Mouse (Mus musculus): ENCODE data around the gene Tshz2. TPM values are rescaled to one million over a fixed set of nuclear protein-coding genes. Genes with fewer than 3 reads are reported as not detected.

Tshz2 gene
- polyA plus RNA-seq, 1 experiment from 2014 or later: 3.6 TPM

DNA sequence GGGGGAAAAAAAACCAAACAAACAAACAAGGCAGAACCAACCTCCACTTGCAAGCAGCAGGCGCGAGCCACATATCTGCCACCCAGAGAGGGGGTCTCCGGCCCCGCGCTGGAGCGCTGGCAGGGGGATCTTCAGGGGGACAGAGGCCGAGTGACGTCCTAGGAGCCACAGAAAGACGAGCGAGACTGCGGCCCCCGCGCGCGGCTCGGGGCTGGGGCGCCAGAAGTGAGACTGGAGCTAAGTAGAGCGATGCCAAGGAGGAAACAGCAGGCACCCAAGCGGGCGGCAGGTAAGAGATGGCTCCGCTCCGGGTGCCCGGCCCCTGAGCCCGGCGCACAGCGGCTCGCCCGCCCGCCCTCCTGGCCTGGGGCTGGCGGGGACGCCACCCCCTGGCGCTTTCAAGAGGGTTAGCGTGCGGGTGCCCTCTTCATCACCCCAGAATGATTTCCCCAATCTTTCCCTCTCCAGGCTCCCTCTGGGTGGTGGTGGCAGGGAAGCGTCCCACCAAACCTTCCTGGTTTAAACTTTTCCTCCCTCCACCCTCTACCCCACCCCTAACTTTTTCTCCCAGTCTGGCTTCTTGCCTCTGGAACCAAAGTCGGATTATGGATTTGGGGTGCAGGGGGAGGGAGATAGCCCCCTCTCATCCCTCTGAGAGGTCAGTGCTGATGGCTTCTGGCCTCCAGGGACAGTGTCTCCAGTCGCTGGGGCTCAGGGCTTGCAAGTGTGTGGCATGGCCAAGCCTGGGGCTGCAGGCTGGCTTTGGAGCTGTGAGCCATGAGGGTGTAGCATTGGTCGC, 877 bp downstream of the Tshz2 start:
- H3K9me3 ChIP-seq (replicated peaks): no peaks in the 10 kb centered on the region
- H3K27me3 ChIP-seq: no peaks in the 10 kb centered on the region
- no peaks in the 10 kb centered on the region for H3K36me3 ChIP-seq
- under 1% methylated on average over 38 of the region's 38 CpGs for WGBS
- peak overlapping the region; percentile 67 for H3K4me3 ChIP-seq
- peak overlapping the region; percentile 81 for H3K27ac ChIP-seq
- H3K9ac ChIP-seq: peak overlapping the region; percentile 76
- peaks cover 12% of the 10 kb centered on the region; the same call in 1 of the 2 replicates for H3K4me1 ChIP-seq (replicated peaks)
- ATAC-seq (replicated peaks; ENCODE audit: insufficient number of reproducible peaks, insufficient read depth, low FRiP score, low read depth): no peak
- peak overlapping the region; percentile 92 for H3K4me2 ChIP-seq

DNA sequence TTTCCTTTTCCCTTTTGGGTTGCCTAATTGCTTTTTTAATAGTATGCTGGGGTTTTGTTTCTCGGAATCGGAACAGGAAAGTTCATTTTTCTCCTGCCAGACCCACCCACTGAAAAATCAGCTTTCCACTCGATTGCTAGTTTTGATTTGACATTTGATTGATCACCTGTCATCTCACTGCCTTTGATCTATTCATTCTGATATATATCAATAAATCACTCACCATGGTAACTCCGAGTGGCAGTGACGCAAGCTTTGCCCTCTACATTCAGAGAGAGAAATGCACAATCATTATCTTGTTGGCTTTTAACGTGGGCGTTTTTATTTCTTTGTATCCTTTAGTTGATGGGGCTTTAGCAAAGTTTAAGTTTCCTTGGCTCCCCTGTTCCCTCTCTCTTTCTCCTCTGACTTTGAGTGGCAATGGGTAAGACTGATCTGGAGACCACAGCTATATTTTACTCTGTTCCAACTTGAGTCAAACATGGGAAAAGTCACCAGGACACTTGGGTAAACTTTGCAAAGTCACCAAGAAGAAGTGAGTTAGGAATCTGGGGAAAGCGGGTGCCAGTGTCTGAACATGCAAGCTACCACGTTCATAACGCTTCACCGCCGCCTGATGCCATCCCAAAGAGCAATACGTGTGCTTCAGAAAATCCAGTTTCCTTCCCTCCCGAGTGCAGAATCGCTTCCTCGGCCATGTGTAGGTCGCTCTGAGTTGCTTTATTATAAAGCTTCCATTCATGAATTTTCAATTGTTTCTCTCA, 2.0 kb downstream of the Tshz2 start:
- peak overlapping the region; percentile 81 for H3K27ac ChIP-seq
- H3K27me3 ChIP-seq: no peaks in the 10 kb centered on the region
- H3K4me3 ChIP-seq: peak overlapping the region; percentile 67
- 52% methylated on average over 17 of the region's 17 CpGs for WGBS
- H3K36me3 ChIP-seq: no peaks in the 10 kb centered on the region
- H3K4me1 ChIP-seq (replicated peaks): peaks cover 12% of the 10 kb centered on the region; the same call in 1 of the 2 replicates
- ATAC-seq (replicated peaks; ENCODE audit: insufficient number of reproducible peaks, insufficient read depth, low FRiP score, low read depth): no peak
- H3K9ac ChIP-seq: 0 out of 2 replicates have a peak overlapping the region, but pooled peaks have one; percentile 22
- H3K4me2 ChIP-seq: peak overlapping the region; percentile 92
- H3K9me3 ChIP-seq (replicated peaks): no peaks in the 10 kb centered on the region

DNA sequence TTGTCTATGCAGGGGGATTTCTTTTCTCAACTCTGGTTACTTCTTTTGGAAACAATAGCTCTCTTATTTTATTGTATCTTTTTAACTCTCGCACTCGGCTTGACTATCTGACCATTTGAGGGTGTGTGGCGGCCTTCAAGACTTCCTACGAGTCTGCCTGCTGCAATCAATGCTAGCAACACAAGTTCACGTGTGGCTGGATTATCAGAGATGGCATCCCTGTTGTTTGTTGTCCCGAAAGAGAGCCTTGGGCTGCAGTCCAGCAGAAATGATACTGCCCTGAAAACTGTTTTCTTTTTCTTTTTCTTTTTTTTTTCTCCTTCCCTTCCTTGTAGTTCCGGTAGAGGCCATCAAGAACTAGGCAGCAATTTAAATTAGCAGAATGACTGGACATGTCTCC, 2.6 kb downstream of the Tshz2 start:
- H3K4me2 ChIP-seq: peak overlapping the region; percentile 92
- 36% methylated on average over 7 of the region's 7 CpGs for WGBS

DNA sequence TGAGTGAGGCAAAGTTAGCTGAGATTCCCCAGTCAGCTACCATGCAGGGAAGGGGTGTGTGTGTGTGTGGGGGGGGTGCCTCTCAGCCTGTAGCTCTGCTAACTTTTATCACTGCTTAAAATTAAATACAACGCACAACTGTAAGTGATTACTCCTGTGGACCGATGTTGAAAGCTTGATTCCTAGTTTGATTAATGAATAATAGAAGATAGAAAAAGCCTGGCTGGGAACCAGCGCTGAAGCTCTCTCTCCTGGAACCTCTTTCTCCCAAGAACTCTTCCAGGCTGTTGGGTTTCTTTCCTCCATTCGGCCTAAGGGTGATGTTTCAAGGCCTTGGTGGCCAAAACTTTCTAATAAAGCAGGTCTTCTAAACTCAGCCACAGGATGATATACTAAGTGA, 3.6 kb downstream of the Tshz2 start:
- H3K36me3 ChIP-seq: no peaks in the 10 kb centered on the region
- H3K27me3 ChIP-seq: no peaks in the 10 kb centered on the region
- H3K9me3 ChIP-seq (replicated peaks): no peaks in the 10 kb centered on the region
- H3K4me1 ChIP-seq (replicated peaks): peaks cover 12% of the 10 kb centered on the region; the same call in 1 of the 2 replicates
- H3K9ac ChIP-seq: no peak overlapping the region
- no peak overlapping the region for H3K27ac ChIP-seq
- no peak overlapping the region; the same call in 1 of the 2 replicates for H3K4me3 ChIP-seq
- ATAC-seq (replicated peaks; ENCODE audit: insufficient number of reproducible peaks, insufficient read depth, low FRiP score, low read depth): no peak
- peak overlapping the region; percentile 92; the same call in 1 of the 2 replicates for H3K4me2 ChIP-seq
- 58% methylated on average over 4 of the region's 4 CpGs for WGBS

More for the DNA sequence above, 2.6 kb downstream of the Tshz2 start:
- no peaks in the 10 kb centered on the region for H3K9me3 ChIP-seq (replicated peaks)
- peak overlapping the region; percentile 67 for H3K4me3 ChIP-seq
- peaks cover 12% of the 10 kb centered on the region; the same call in 1 of the 2 replicates for H3K4me1 ChIP-seq (replicated peaks)
- H3K27me3 ChIP-seq: no peaks in the 10 kb centered on the region
- H3K27ac ChIP-seq: peak overlapping the region; percentile 81
- H3K9ac ChIP-seq: peak overlapping the region; percentile 22; the same call in 1 of the 2 replicates
- no peaks in the 10 kb centered on the region for H3K36me3 ChIP-seq
- no peak for ATAC-seq (replicated peaks; ENCODE audit: insufficient number of reproducible peaks, insufficient read depth, low FRiP score, low read depth)

DNA sequence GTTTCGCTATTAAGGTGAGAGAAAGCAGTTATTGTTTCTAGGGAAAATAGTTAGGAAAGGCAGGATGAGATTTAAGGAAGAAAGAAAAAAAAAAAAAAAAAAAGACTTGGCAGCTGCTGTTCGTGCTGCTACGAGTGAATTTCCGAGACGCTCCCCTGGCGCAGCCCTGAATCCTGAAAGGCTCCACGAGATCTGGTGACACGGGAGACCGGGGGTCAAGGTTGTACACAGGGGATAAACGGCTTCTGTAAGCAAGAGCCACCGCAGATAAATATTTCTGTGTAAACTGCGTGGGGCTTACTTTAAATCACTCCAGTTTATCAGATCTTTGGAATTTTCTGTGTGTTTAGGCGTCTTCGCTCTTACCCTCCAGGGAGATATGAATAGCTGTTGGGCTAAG, 8.7 kb downstream of the Tshz2 start:
- Histone ChIP-seq H3K4me1 (replicated peaks) (no peaks in the 10 kb centered on the region), H3K36me3 (no peaks in the 10 kb centered on the region), H3K27me3 (no peaks in the 10 kb centered on the region), H3K9me3 (replicated peaks) (no peaks in the 10 kb centered on the region), H3K4me2 (no peak overlapping the region), H3K9ac (no peak overlapping the region), H3K4me3 (no peak overlapping the region), H3K27ac (no peak overlapping the region)
- ATAC-seq (replicated peaks; ENCODE audit: insufficient number of reproducible peaks, insufficient read depth, low FRiP score, low read depth): no peak
- WGBS: 54% methylated on average over 14 of the region's 14 CpGs

DNA sequence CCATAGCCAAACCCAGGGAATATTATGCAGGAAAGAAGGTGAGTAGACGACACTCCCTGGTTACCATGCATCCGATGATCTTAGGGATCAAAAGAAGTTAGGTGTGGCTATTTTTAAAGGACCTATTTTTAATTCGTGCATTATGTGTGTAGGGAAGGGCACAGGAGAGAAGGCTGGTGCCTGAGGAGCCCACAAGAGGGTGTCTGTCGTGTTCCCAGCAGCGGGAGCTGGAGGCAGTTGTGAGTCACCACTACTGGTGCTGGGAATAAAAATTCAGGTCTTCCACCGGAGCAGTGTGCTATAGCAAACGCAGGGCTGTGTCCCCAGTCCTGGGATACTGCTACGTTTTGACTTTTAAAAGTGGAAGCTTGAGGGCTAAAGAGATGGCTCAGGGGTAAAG, 9.6 kb downstream of the Tshz2 start:
- WGBS: 76% methylated on average over 8 of the region's 8 CpGs
- H3K27ac ChIP-seq: no peak overlapping the region
- no peaks in the 10 kb centered on the region for H3K9me3 ChIP-seq (replicated peaks)
- H3K36me3 ChIP-seq: no peaks in the 10 kb centered on the region
- no peak for ATAC-seq (replicated peaks; ENCODE audit: insufficient number of reproducible peaks, insufficient read depth, low FRiP score, low read depth)
- no peak overlapping the region for H3K4me2 ChIP-seq
- H3K27me3 ChIP-seq: no peaks in the 10 kb centered on the region
- no peak overlapping the region for H3K9ac ChIP-seq
- H3K4me1 ChIP-seq (replicated peaks): no peaks in the 10 kb centered on the region
- no peak overlapping the region for H3K4me3 ChIP-seq

DNA sequence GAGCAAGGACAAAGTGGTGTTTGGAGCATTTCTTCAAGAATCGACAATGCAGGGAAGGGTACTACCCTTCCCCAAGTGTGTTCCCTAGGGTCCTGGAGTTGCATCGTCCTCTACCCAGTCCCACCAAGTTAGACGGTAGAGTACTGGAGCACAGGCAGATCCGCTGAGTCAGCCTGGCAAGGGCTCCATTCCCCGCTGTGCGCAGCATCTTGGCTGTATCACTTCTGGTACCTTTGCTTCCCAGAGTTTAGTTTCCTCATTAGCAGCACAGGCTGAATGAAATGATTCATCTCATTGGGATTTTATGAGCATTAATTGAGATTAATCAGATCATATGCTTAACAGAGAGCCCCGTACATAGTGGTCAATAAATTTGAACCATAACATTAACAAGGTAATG, 14.3 kb downstream of the Tshz2 start:
- 82% methylated on average over 7 of the region's 7 CpGs for WGBS
- Histone ChIP-seq H3K4me2 (no peak overlapping the region), H3K4me3 (no peak overlapping the region), H3K27ac (no peak overlapping the region), H3K36me3 (no peaks in the 10 kb centered on the region), H3K4me1 (replicated peaks) (no peaks in the 10 kb centered on the region), H3K9me3 (replicated peaks) (no peaks in the 10 kb centered on the region), H3K27me3 (no peaks in the 10 kb centered on the region), H3K9ac (no peak overlapping the region)
- no peak for ATAC-seq (replicated peaks; ENCODE audit: insufficient number of reproducible peaks, insufficient read depth, low FRiP score, low read depth)

DNA sequence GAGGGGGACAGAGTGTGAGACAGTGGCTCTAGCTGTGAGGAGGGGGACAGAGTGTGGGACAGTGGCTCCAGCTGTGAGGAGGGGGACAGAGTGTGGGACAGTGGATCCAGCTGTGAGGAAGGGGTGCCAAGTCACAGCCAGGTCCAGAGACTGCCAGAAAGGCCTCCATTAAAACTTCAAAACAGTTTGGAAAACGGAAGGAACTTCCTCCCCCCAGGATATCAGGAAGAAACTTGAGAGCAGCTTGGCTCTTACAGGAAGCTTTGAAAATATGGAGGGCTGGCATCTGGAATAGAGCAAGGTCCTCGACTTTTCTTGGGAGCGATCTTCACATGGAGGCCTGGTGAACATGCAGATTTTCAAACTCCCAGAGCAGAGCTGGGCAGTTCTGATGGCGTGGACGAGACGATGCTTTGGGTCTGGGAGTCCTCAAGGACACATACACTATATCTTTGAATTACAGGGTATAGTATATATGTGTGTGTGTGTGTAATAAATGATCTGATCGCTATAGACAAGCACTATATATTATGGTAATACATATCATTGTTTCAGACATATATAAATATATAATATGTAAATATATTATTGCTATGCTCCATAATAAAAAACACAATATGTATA, 16.6 kb downstream of the Tshz2 start:
- H3K4me1 ChIP-seq (replicated peaks): no peaks in the 10 kb centered on the region
- H3K4me2 ChIP-seq: no peak overlapping the region
- ATAC-seq (replicated peaks; ENCODE audit: insufficient number of reproducible peaks, insufficient read depth, low FRiP score, low read depth): no peak
- H3K36me3 ChIP-seq: no peaks in the 10 kb centered on the region
- H3K27ac ChIP-seq: no peak overlapping the region
- H3K9ac ChIP-seq: no peak overlapping the region
- no peak overlapping the region for H3K4me3 ChIP-seq
- 63% methylated on average over 7 of the region's 7 CpGs for WGBS
- H3K9me3 ChIP-seq (replicated peaks): no peaks in the 10 kb centered on the region
- H3K27me3 ChIP-seq: no peaks in the 10 kb centered on the region

DNA sequence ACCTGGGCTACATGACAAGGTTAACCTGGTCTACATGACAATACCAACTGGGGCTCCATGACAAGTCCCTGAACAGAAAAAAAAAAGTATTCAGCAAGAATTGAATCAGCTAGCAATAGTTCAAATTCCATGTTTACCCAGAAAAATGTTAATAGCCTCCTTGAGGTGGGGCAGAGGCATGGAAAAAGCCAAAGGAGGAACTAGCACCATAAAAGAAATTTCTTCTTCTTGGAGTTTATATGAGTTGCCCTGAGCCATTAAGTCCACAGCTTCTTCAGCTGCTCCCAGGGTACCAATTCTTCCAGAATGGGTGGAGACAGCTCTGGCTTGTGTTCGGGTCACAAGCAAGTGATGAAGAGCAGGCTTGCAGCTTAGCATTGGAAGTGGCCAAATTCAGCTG, 20.5 kb downstream of the Tshz2 start:
- H3K9ac ChIP-seq: no peak overlapping the region
- no peak for ATAC-seq (replicated peaks; ENCODE audit: insufficient number of reproducible peaks, insufficient read depth, low FRiP score, low read depth)
- no peaks in the 10 kb centered on the region for H3K9me3 ChIP-seq (replicated peaks)
- H3K27ac ChIP-seq: no peak overlapping the region
- 75% methylated on average over 1 of the region's 1 CpGs for WGBS
- no peaks in the 10 kb centered on the region for H3K27me3 ChIP-seq
- H3K36me3 ChIP-seq: no peaks in the 10 kb centered on the region
- H3K4me1 ChIP-seq (replicated peaks): no peaks in the 10 kb centered on the region
- no peak overlapping the region for H3K4me2 ChIP-seq
- no peak overlapping the region for H3K4me3 ChIP-seq

DNA sequence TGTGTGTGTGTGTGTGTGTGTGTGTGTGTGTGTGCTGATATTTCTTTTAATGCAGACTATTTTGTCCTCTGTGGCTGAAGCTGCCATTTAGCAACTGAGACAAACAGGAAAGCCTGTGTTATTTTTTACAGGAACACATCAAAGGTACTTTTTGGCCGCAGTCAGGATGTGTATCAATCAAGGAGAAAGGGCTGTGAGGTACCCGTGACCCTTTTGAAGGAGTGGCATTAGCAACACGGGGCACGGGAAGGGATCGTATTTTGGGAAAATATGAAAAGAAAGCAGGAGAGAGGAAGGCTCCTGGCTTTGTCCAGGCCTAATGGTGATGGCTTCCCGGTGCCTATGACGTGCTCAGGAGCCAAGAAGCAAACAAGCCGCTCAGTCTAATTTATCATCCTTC, 31.0 kb downstream of the Tshz2 start:
- peak overlapping the region; percentile 61 for H3K27ac ChIP-seq
- H3K4me3 ChIP-seq: no peak overlapping the region
- H3K4me1 ChIP-seq (replicated peaks): peaks cover 26% of the 10 kb centered on the region
- H3K4me2 ChIP-seq: no peak overlapping the region
- H3K27me3 ChIP-seq: no peaks in the 10 kb centered on the region
- H3K9me3 ChIP-seq (replicated peaks): no peaks in the 10 kb centered on the region
- no peaks in the 10 kb centered on the region for H3K36me3 ChIP-seq
- no peak overlapping the region for H3K9ac ChIP-seq
- WGBS: 61% methylated on average over 8 of the region's 8 CpGs
- 0 out of 2 replicates have a peak, but pooled peaks have one; percentile 8 for ATAC-seq (replicated peaks; ENCODE audit: insufficient number of reproducible peaks, insufficient read depth, low FRiP score, low read depth)

DNA sequence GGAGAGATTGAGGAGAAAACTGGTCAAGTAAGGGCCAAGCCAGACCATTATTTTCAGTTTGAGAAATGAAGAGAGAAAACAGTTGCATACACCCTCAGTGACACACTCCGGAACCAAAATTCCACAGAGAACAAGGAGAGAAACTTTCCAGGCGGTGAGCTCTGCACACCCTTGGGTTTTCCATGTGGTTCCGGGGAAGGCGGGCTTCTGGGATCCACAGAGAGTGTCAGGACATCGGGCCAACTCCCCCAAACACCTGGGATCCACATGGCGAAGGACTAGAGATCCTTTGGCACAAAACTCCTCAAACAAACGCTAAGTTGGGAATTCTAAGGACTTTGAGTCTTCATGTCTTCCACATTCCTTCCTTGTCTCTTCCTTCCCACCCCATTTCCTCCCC, 38.5 kb downstream of the Tshz2 start:
- Histone ChIP-seq H3K27ac (no peak overlapping the region), H3K36me3 (no peaks in the 10 kb centered on the region), H3K27me3 (no peaks in the 10 kb centered on the region), H3K4me2 (no peak overlapping the region), H3K4me1 (replicated peaks) (peaks cover 11% of the 10 kb centered on the region), H3K9ac (no peak overlapping the region), H3K9me3 (replicated peaks) (no peaks in the 10 kb centered on the region), H3K4me3 (no peak overlapping the region)
- no peak for ATAC-seq (replicated peaks; ENCODE audit: insufficient number of reproducible peaks, insufficient read depth, low FRiP score, low read depth)
- 72% methylated on average over 7 of the region's 7 CpGs for WGBS

Measured in heart, embryonic 15.5 days (tissue).